Mouse (Mus musculus) leukemia stem cell, adult 10-12 weeks (primary cell): Measurements from ENCODE around the gene Nelfcd. TPM values are rescaled to one million over a fixed set of nuclear protein-coding genes. Genes with fewer than 3 reads are reported as not detected.

Source experiments
- polyA plus RNA-seq: library from polyadenylated mRNA; stranded (reverse); fragments of >175 nt; gene quantifications from 2 replicates; pipeline ENCODE4 v1.2.3, GENCODE M21; 2012; ENCODE audit warnings: low replicate concordance

Gene Nelfcd
- polyA plus RNA-seq, result 63.6 and 67.5 TPM in 2 replicates

GRCm38 (mm10) chr2:174415731-174416310, at the start of gene Nelfcd:
Gene Nelfcd (plus strand): TSS chr2:174415804.

GRCm38 (mm10) chr2:174438737-174439449, 23.3 kb downstream of the Nelfcd start, which contains the start of gene Ctsz:
Gene Ctsz (minus strand): TSS chr2:174439039.

GRCm38 (mm10) chr2:174450353-174450752, 34.7 kb downstream of the Nelfcd start, which contains the start of gene Tubb1:
Gene Tubb1 (plus strand): TSS chr2:174450695.

GRCm38 (mm10) chr2:174463789-174464523, 48.4 kb downstream of the Nelfcd start, which contains the start of gene Atp5e:
Gene Atp5e (minus strand): TSS chr2:174464105.

GRCm38 (mm10) chr2:174472818-174473549, 57.4 kb downstream of the Nelfcd start, which contains the start of gene Prelid3b:
Gene Prelid3b (minus strand): TSS chr2:174473081.

Other genes starting within 250 kb of the Nelfcd start
- gene Gnas, start 131.5 kb upstream of the Nelfcd start, polyA plus RNA-seq, result 277 and 485 TPM in 2 replicates
- not detected in 2 replicates for gene Gm20721, start 69.1 kb upstream of the Nelfcd start, polyA plus RNA-seq
- gene Ctsz, start 23.2 kb downstream of the Nelfcd start, polyA plus RNA-seq, result 88.0 and 125 TPM in 2 replicates
- 0.28 and 0.33 TPM in 2 replicates for gene Tubb1, start 34.9 kb downstream of the Nelfcd start, polyA plus RNA-seq
- gene Atp5e, start 48.3 kb downstream of the Nelfcd start, polyA plus RNA-seq, result 50.9 and 95.5 TPM in 2 replicates
- 9.8 and 33.7 TPM in 2 replicates for gene Prelid3b, start 57.3 kb downstream of the Nelfcd start, polyA plus RNA-seq
- 3.8 and 4.1 TPM in 2 replicates for gene Zfp831, start 227.7 kb downstream of the Nelfcd start, polyA plus RNA-seq